Mouse (Mus musculus): ENCODE data around the gene Sp8. TPM values are rescaled to one million over a fixed set of nuclear protein-coding genes. Genes with fewer than 3 reads are reported as not detected.

Gene Sp8
- 1.3 and 1.8 TPM in 2 replicates for polyA plus RNA-seq (2021; fragmentation: Nextera tagmentation)
- long read RNA-seq, experiment 1, partial matches to known transcripts = 0 of 2 reads
- long read RNA-seq, experiment 1, other reads (novel, unspliced or antisense) = 2 of 2 reads
- long read RNA-seq, experiment 2, partial matches to known transcripts = 0 of 5 reads
- long read RNA-seq, experiment 2, other reads (novel, unspliced or antisense) = 5 of 5 reads

DNA sequence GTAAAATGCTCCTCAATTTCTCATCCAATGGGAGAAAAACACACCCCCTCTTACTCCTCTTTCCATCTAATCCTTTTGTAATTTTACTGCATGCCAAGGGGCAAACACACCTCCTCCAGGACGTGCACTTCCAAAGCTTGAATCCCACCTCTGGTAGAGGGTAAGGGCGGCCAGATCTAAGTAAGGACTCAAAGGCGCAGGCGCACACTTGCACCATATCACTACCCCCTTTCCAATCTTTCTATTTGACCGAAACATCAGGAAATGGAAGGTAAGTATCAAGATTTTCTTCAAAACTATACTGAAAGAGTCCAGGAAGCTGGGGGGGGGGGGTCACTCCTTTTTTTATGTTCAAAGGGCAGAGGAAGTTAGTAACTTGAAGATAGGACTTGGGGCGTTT, at the start of gene Sp8:
Gene Sp8, plus strand, starts transcription at position 109 of the 400 bp plus-strand sequence.

Other genes starting within 250 kb of the Sp8 start
- gene Abcb5, start 120.1 kb downstream of the Sp8 start, polyA plus RNA-seq (2021; fragmentation: Nextera tagmentation) = not detected in 2 replicates